Mouse (Mus musculus): ENCODE measurements around the gene Slc25a5.

- no peak for TF ChIP-seq POLR2A (IDR thresholded peaks at IDR 0.05; ENCODE audit: low read depth, low read length)
- TF ChIP-seq MAFK (IDR thresholded peaks at IDR 0.05; ENCODE audit: insufficient replicate concordance, low read length), result no peak
- TF ChIP-seq MEF2A (IDR thresholded peaks at IDR 0.05; ENCODE audit: borderline replicate concordance, low read depth, low read length), result no peak
- TF ChIP-seq CTCF (conservative IDR thresholded peaks at IDR 0.05 in 1 of 2, IDR thresholded peaks at IDR 0.05 in 1 of 2; ENCODE audit: low read depth in 2 of 2, low read length in 2 of 2), result no peak
- no peak for TF ChIP-seq CHD2 (IDR thresholded peaks at IDR 0.05; ENCODE audit: low read length)
- no peak for TF ChIP-seq USF1 (IDR thresholded peaks at IDR 0.05; ENCODE audit: low read depth, low read length)
- no peak for TF ChIP-seq RCOR1 (conservative IDR thresholded peaks at IDR 0.05; ENCODE audit: low read depth, low read length)
- TF ChIP-seq JUND (conservative IDR thresholded peaks at IDR 0.05; ENCODE audit: low read depth, low read length), result no peak
- no peak for TF ChIP-seq MAX (IDR thresholded peaks at IDR 0.05; ENCODE audit: low read length)
- no peak for TF ChIP-seq NRF1 (IDR thresholded peaks at IDR 0.05; ENCODE audit: low read depth, low read length)
- TF ChIP-seq MXI1 (IDR thresholded peaks at IDR 0.05; ENCODE audit: low read depth, low read length), result no peak
Observed at GRCm38 (mm10) chrX:36767386-36767785, 28.1 kb upstream of the Slc25a5 start.

All from CH12.LX (cell line).